23 mouse cellular contexts compared by ENCODE assay signal in genomic region chr5:73202077-73202476, GRCm38 (mm10). TPM values are rescaled to one million over a fixed set of nuclear protein-coding genes. Genes with fewer than 3 reads are reported as not detected.
DNase-seq lines count a peak whose midpoint lies in the region; ATAC-seq lines count a peak whose summit lies in the region.
"Had no signal": no experiment of that assay in that cellular context is flagged by ENCODE, and none has a peak within 500 bp of the region (broad histone marks: within the 10 kb centered on the region; RNA-seq: fewer than 3 reads in every experiment).

No protein-coding gene starts in this region.

- ATAC-seq in kidney, embryonic 14.5 days (ENCODE audit: low FRiP score, low TSS enrichment) = peak; percentile 55
- ATAC-seq in kidney, embryonic 16.5 days (ENCODE audit: low FRiP score, low TSS enrichment) = peak; percentile 46; the same call in 1 of the 2 replicates
- ATAC-seq: forebrain, embryonic 14.5 days; forebrain, embryonic 16.5 days had no signal

- H3K27ac ChIP-seq in kidney, embryonic 14.5 days (ENCODE audit: low read depth, low read length) = no peak overlapping the region; the same call in 1 of the 2 replicates
- H3K27ac ChIP-seq in kidney, embryonic 16.5 days (ENCODE audit: low read length) = peak overlapping the region; percentile 14; the same call in 1 of the 2 replicates
- H3K27ac ChIP-seq: embryonic facial prominence, embryonic 13.5 days; embryonic facial prominence, embryonic 15.5 days; forebrain, embryonic 10.5 days; forebrain, embryonic 12.5 days had no signal

- intact Hi-C loops in heart, postnatal 36 days (cut with DNase I) = no loop called here

- no peak overlapping the region for H3K4me2 ChIP-seq in kidney, embryonic 14.5 days (replicated peaks; ENCODE audit: low read depth, low read length)
- H3K4me2 ChIP-seq in kidney, embryonic 16.5 days (replicated peaks; ENCODE audit: low read depth, low read length) = no peak overlapping the region
- H3K4me2 ChIP-seq: embryonic facial prominence, embryonic 13.5 days; embryonic facial prominence, embryonic 15.5 days; forebrain, embryonic 12.5 days had no signal

- no peak overlapping the region for H3K9ac ChIP-seq in kidney, embryonic 14.5 days (ENCODE audit: low read depth, low read length)
- no peak overlapping the region for H3K9ac ChIP-seq in kidney, embryonic 16.5 days (replicated peaks; ENCODE audit: low read length)
- H3K9ac ChIP-seq: embryonic facial prominence, embryonic 13.5 days; embryonic facial prominence, embryonic 15.5 days; forebrain, embryonic 12.5 days had no signal

- H3K27me3 ChIP-seq in kidney, embryonic 14.5 days (ENCODE audit: control insufficient read depth, insufficient read depth, low read length) = no peaks in the 10 kb centered on the region
- no peaks in the 10 kb centered on the region for H3K27me3 ChIP-seq in kidney, embryonic 16.5 days (ENCODE audit: insufficient read depth, low read length)
- H3K27me3 ChIP-seq: embryonic facial prominence, embryonic 13.5 days; embryonic facial prominence, embryonic 15.5 days; forebrain, embryonic 12.5 days had no signal

- peak; percentile 50 for DNase-seq in heart, adult 11 months
- DNase-seq in heart, postnatal 36 days = no peak
- DNase-seq in kidney, postnatal 36 days = no peak
- no peak for DNase-seq in kidney, postnatal 25 days
- DNase-seq: adrenal gland, adult 2 months; adrenal gland, postnatal 10 days; adrenal gland, postnatal 25 days; cerebellum, adult 11 months; cerebellum, adult 18-20 months; cerebellum, adult 8-10 months; cerebellum, adult 9-11 months; cerebellum, postnatal 14 days; cerebellum, postnatal 36 days; embryo, embryonic 11 days had no signal

- H3K9me3 ChIP-seq in kidney, embryonic 14.5 days (ENCODE audit: control insufficient read depth, low read length) = no peaks in the 10 kb centered on the region
- peaks cover 4% of the 10 kb centered on the region for H3K9me3 ChIP-seq in kidney, embryonic 16.5 days (ENCODE audit: low read length)
- H3K9me3 ChIP-seq: embryonic facial prominence, embryonic 15.5 days; forebrain, embryonic 12.5 days had no signal

- H3K36me3 ChIP-seq in kidney, embryonic 14.5 days (ENCODE audit: control insufficient read depth, insufficient read depth, low read length) = no peaks in the 10 kb centered on the region
- 0 out of 2 replicates have a peak, but pooled peaks cover 2% of the 10 kb centered on the region for H3K36me3 ChIP-seq in kidney, embryonic 16.5 days (ENCODE audit: insufficient read depth, low read length)
- H3K36me3 ChIP-seq: embryonic facial prominence, embryonic 15.5 days had no signal

- peaks cover 25% of the 10 kb centered on the region for H3K4me1 ChIP-seq in kidney, embryonic 14.5 days (ENCODE audit: control insufficient read depth, insufficient read depth, low read length)
- peaks cover 31% of the 10 kb centered on the region for H3K4me1 ChIP-seq in kidney, embryonic 16.5 days (ENCODE audit: insufficient read depth, low read length)
- H3K4me1 ChIP-seq: forebrain, embryonic 10.5 days; forebrain, embryonic 12.5 days had no signal

- no peak overlapping the region for H3K4me3 ChIP-seq in kidney, embryonic 14.5 days (ENCODE audit: low read length)
- H3K4me3 ChIP-seq in kidney, embryonic 16.5 days (ENCODE audit: low read length) = no peak overlapping the region
- H3K4me3 ChIP-seq: embryonic facial prominence, embryonic 13.5 days; embryonic facial prominence, embryonic 15.5 days; erythroblast, embryonic 14.5 days; forebrain, embryonic 10.5 days; forebrain, embryonic 12.5 days had no signal

- 39% methylated on average over 8 of the region's 8 CpGs for WGBS in kidney, embryonic 14.5 days
- WGBS in kidney, embryonic 16.5 days = 49% methylated on average over 8 of the region's 8 CpGs

RNA-seq across cellular contexts. Expression of gene Fryl, which starts 54.3 kb away (rescaled TPM):
- total RNA-seq in heart, postnatal 36 days (2021) = 10 to 100 TPM; 37.6 to 45.2 TPM
- polyA plus RNA-seq in kidney, embryonic 14.5 days (2014; fragmentation: Nextera tagmentation; extraction: Ambion mirVana) = 36.9 and 44.3 TPM in 2 replicates
- polyA plus RNA-seq in kidney, embryonic 16.5 days (2015; fragmentation: Nextera tagmentation; extraction: Ambion mirVana) = 27.9 and 30.1 TPM in 2 replicates
